Mouse (Mus musculus) heart, adult 18-20 months (tissue): Measurements from ENCODE around the gene Nfu1. TPM values are rescaled to one million over a fixed set of nuclear protein-coding genes. Genes with fewer than 3 reads are reported as not detected.

Source experiments
- DNase-seq, 2 experiments: peaks; one replicate each; pipeline ENCODE4 v3.0.0; 2021 to 2022; ENCODE audit warnings: mixed read lengths in 1 of 2
- total RNA-seq, 2 experiments: library from RNA; stranded (reverse); gene quantifications; 2 replicates each; pipeline ENCODE4 v1.2.3; 2021

The Nfu1 gene
- total RNA-seq, 2 experiments from 2014 or later: 78.6 to 80.5 TPM

- DNase-seq: no peak
Measured at GRCm38 (mm10) chr6:87072759-87073158, 63.7 kb downstream of the Nfu1 start.

- no peak for DNase-seq
Measured at GRCm38 (mm10) chr6:87075092-87075685, 66.2 kb downstream of the Nfu1 start.

Other genes with a start within 250 kb of the Nfu1 start
- gene Anxa4, start 215.7 kb upstream of the Nfu1 start, total RNA-seq: 10 to 100 TPM; 34.8 to 37.3 TPM
- 10 to 100 TPM; 81.2 to 83.4 TPM for gene Aak1, start 159.7 kb upstream of the Nfu1 start, total RNA-seq
- 10 to 100 TPM; 16.9 to 20.8 TPM for gene Gfpt1, start 33.6 kb downstream of the Nfu1 start, total RNA-seq
- not detected for gene D6Ertd527e, start 95.5 kb downstream of the Nfu1 start, total RNA-seq